Mouse (Mus musculus) thymus, postnatal 14 days (tissue): Measurements from ENCODE around the gene Fgfr2.

ENCODE experiments used
- DNase-seq: peaks from one replicate; pipeline ENCODE4 v3.0.0; 2021

The Fgfr2 gene

DNA sequence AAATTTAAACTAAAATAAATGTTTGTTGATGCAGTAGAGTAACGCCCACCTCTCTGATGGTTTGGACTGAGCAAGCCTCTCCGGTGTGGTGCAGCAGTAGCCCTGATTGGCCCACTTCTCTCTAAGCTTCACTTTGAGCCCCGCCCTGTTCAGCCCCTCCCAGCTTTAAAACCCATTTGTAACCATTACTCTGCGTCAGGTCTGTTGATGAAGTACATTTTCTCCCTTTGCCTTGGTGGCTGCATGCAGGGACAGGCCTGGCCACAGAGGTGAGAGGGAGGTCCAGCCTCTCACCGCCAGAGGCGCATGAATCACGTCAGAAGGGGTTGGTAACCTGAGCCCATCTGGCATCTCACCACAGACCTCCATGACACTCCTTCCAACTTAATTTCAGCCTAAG, 1513.5 kb downstream of the Fgfr2 start:
- no peak for DNase-seq

DNA sequence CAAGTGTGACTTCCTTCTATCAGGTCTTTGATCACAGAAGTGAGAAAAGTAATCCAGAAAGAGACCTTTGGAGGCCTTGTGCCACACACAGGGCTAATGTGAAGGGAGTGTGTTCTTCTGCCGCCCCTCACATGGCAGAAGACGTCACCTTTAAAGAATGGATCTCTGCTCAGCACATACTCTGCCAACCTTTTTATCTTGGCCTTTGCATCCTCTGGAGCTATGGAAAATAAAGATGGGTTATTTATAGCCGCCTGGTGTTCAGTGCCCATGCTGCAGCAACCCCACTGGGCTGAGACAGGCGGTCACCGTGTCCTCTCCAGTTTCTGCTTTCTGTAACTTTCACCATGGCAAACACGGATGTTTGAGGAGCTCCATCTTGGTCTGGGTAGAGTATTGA, 1515.1 kb downstream of the Fgfr2 start:
- no peak for DNase-seq

DNA sequence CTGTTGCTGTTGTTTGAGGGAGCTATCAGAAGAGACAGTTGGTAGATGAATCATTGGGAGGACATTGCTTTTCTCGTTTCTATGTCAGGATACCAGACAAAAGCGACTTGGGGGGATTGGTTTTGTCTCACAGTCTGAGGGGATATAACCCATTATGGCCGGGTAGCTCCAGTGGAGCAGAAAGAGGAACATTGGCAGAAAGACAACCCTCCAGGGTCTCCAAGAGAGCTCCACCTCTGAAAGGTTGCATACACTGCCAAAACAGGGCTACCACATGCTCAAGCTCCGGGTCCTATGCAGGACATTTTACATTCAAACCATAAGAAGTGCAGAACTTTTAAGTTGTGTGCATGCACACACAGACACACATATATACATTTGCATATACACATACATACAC, 1517.7 kb downstream of the Fgfr2 start:
- no peak for DNase-seq

DNA sequence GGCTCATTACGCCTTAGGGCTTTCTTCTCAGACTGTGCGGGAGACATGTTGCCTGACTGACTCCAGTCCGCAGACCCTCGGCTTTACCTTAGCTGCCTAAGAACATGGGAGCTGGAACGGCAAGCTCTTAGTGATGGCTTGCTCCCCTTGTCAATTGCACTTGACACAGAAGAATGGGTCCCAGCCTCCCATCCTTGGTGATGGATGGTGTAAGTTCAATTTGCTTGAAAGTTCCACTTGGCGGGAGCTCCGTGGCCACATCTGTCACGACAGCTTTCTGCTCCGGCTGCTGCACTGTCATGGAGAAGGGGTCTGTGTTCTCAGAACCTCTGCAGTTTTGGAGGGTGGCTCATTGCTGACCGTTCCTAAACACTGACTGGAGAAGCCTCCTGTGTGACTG, 1518.2 kb downstream of the Fgfr2 start:
- no peak for DNase-seq

DNA sequence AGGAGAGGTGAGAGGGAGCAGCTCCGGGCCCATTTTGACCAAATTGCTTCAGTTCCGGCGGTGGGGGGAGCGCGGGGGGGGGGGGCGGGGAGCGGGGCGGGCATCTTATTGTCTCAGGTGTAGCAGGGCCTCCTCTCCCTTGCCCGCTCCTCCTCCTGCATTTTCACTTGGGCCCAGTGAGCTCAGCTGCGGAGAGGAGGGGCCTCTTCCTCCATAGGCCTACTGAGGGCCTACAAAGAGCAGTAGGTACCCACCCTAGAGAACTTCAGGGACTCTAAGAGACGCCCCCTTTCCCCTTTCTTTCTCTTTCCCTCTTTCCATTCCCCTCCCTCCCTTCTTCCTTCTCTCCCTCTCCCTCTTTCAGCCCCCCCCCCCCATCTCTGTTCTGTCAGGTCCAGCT, 1520.0 kb downstream of the Fgfr2 start:
- DNase-seq: no peak

DNA sequence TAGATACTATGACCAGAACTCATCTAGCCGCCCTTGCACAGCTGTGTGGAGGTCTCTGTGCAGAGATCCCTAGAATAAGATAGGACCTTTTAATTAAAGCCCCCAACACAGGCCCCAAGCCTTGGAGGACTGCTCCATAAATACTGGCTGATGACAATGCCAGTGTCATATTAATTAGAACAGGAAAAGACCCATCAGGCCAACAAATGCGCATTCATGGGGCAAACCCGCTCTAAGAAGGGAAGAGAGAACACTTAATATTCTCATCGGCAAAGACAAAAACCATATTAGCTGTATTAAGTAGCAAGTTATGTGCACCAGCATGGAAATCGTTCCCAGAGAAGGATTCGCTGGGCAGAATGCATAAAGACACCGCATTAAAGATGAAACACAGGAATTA, 1521.0 kb downstream of the Fgfr2 start:
- no peak for DNase-seq

DNA sequence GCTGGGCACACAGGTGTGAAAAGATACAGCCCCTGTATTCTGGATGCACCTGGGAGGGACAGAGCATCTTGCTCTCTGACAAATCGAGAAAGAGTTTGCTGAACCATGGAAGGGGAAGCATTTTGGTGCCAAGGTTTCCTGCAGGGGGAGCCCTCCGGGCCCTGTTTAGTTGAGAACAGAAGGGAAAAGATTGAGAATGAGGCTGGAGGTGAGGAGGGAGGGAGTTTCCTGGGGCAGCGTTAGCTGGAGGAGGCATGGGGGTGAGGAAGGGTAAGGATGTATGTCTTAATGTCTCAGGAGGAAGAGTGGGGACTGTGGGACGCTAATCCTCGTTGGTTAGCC, 1524.7 kb downstream of the Fgfr2 start:
- DNase-seq: no peak

DNA sequence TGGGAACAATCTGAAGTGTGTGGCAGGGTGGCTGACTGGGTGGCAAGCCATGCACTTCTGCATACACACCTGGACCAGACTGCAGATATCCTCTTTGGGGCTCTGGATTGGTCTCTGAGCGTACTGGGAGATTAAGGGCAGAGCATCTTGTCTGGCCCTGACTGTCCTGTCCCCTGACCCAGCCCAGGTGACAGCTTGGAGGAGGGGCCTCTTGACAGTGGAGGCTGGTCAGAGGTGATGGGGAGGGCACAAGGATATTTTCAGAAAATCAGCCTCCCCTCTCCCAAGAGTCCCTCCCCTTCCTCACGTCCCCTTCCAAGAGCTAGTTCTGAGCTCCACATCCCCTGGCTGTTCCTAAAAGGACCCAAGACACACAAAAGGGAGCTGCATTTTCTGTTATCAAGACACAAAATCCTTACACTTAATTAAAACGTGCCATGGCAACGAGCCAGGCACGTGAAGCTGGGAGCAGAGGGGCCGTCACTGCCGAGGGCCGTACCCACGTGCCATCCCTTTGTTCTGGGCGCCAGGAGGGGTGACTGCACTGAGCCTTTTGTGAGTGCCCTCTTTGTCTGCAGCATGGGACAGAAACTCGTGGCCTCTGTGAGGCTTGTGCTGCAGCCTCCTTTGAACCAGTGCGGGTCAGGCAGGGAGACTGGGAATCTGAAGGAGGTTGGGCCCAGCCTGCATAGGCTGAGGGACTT, 1525.2 kb downstream of the Fgfr2 start:
- no peak for DNase-seq

DNA sequence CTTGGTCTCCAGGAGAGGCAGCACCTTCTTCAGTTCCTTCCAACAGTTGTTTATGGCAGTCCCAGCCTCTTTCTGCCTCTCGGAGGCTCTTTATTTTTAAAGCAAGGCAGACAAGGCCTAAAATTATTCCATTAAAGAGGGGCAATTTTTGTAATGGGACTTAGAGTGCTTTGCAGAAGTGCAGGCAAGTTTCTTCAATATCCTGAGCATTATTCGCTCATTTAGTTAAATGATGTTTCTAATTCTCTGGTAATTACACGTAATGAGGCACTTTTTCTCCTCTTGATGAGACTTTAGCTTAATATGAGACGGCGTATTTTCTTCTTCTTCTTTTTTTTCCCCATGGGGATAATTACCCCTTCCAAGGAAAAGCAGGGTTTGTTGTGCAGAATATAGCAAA, 1537.6 kb downstream of the Fgfr2 start:
- no peak for DNase-seq

DNA sequence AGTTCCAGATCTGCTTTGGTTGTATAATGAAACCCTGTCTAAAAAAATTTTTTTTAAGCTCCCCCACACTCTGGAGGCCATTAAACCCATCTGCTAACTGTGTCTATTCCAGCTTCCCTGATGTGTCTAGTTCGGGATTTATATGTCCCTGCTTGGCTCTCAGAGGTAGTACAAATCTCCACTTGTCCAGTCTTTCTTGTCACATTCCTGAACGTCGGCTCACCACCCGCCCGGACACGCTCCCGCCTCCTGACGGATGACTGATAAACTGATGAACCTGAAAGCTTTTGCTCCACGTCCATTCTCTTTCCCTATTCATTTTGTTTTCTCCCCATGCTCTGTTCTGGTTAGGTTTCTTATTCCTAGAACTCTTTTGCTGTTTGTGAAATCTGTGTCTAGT, 1541.0 kb downstream of the Fgfr2 start:
- no peak for DNase-seq

DNA sequence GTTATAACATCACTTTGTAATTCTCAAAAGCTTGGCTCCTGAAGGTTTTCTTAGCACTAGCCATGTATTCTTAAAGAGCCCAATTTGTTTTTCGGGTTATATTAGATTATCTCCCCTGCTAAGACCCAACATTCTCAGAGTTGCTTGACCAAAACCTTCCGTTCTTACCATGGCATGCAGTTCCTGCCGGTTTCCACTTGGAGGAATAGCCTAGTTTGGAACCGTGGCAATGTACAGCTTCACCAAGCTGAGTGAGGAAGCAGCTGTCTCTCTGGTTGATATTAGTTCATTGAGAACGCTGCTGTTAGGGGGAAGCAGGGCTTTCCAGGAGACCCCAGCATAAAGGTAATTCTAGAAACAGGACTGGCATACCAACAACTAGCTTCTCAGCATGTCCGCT, 1547.9 kb downstream of the Fgfr2 start:
- no peak for DNase-seq

DNA sequence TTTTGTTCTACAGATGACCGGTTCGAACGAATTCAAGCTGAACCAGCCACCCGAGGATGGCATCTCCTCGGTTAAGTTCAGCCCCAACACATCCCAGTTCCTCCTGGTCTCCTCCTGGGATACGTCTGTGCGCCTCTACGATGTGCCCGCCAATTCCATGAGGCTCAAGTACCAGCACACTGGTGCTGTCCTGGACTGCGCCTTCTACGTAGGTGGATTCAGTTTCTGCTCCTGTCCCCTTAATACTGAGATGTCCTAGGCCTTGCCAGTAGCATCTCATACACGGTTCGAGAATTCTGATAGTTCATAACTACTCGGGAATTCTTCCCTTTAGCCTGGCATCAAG, 1562.5 kb downstream of the Fgfr2 start:
- no peak for DNase-seq

DNA sequence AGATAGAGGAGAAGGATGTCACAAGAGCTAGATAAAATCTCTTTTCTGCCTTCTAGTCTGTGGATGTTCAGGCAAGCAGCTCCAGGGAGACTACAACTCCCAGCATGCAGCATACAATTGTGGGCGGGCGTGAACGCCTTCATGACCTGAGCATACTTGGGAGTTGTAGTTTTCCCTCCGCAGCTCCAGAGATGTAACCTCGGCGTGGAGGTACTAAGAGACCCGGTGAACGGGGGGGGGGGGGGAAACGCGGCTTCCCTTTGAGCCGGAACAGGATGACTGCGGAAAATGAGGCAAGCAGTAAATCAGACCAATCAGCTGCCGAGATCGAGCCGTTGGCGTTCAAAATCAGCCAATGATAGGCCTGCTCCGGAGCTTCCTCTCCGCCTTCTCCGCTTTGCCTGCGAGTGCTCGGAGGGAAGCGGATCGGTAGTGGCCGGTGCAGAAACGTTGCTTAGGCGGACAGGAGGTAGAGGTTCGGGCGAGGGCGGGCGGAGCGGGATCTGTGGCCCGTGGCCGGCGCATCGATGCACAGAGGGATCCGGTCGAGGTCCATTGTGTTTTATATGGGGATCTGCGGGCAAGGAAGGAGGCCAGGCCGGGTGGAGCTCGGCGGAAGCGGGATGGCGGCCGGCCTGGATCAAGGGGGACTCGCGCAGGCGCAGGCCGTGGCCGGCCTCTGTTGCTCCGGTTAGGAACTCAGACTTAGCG, 1563.0 kb downstream of the Fgfr2 start, which contains the start of gene Bub3:
Gene Bub3, plus strand, starts transcription at position 237 of the 711 bp plus-strand sequence.
- DNase-seq: peak; percentile 91

DNA sequence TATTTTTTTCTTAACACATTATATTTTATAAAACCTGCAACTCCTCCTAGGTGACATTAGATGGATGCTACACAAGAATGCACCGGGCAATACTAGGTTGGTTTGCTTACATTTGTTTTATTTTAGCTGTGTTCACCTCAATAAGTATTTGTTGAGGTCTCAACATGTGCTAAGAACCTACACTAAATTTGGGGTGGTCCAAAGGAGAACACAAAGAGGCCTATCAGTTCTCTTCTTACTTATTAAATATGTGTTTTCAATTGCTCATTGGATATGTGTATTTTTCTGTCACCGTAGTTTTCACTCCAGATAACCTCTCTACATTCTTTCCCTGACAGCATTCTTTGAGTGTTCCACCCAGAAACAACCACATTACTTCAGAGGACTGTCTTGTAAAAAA, 1565.4 kb downstream of the Fgfr2 start:
- DNase-seq: no peak

DNA sequence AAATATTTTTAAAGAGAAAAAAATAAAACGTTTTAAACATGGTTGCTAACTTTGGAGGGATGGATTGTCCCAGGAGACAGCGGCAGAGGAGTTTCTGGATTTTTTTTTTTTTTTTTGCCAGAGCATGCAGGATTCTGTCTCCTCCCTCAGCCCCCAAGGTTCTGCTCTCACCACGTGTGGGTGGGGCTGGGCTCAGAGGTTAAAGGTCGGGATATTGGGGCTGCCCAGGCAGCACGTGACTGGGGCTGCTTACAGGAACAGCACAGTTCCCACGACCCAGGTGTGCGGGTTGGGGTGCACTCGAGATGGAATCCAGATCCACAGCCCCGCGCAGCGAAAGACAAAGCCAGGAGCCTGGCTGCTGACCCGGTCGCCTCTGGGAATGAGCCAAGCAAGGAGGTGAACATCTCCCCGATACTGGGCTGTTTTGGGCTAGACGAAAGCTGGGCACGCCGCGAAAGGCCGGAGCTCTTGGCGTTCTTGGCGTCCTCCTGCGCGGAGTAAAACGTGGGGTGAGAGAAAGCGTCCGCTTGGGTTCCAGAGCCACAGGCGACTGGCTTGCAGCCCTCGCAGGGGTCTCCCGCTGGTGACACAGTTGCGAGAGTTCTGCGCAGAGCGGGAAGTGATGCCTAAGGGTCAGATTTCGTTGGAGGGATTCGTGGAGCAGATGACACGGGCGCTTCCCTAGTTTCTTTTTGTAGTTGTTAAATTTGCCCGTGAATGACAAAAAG, 1566.4 kb downstream of the Fgfr2 start:
- no peak for DNase-seq

DNA sequence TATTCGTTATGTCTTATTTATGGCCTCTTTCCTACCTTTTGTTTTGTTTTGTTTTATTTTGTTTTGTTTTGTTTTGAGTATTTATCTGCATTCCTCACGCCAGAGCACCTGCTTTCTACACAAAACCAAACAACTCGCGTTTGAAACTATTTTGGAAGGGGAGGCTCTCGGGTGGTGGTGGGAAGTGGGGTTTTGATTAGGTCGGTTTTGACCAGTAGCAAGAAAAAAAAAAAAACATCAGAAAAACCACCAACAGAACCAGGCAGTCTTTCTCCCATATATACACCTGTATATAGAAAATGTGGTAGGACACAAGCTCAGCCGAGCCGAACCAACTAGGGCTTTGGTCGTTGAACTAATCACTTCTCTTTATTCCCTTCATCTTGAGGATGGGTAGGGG, 1567.0 kb downstream of the Fgfr2 start:
- DNase-seq: no peak

DNA sequence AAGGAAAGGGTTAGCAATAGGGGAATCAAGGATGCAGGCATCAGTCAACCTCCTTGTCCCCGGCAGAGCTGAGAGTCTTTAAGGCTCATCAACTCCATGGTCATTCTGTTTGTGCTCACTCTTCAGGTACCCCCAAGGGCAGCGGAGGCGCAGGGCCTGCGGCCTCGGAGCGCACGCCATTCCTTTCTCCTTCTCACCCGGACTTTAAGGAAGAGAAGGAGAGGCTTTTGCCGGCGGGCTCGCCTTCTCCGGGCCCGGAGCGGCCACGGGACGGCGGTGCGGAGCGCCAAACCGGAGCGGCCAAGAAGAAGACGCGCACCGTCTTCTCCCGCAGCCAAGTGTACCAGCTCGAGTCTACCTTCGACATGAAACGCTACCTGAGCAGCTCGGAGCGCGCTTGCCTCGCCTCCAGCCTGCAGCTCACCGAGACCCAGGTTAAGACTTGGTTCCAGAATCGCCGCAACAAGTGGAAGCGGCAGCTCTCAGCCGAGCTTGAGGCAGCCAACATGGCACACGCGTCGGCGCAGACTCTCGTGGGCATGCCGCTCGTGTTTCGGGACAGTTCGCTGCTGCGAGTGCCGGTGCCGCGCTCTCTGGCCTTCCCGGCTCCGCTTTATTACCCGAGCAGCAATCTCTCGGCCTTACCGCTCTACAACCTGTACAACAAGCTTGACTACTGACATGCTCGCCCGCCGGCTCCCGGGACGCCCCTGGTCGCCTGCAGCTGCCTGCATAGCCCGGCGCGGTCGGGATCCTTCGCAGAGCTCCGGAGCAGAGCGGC, 1567.7 kb downstream of the Fgfr2 start:
- DNase-seq: no peak

DNA sequence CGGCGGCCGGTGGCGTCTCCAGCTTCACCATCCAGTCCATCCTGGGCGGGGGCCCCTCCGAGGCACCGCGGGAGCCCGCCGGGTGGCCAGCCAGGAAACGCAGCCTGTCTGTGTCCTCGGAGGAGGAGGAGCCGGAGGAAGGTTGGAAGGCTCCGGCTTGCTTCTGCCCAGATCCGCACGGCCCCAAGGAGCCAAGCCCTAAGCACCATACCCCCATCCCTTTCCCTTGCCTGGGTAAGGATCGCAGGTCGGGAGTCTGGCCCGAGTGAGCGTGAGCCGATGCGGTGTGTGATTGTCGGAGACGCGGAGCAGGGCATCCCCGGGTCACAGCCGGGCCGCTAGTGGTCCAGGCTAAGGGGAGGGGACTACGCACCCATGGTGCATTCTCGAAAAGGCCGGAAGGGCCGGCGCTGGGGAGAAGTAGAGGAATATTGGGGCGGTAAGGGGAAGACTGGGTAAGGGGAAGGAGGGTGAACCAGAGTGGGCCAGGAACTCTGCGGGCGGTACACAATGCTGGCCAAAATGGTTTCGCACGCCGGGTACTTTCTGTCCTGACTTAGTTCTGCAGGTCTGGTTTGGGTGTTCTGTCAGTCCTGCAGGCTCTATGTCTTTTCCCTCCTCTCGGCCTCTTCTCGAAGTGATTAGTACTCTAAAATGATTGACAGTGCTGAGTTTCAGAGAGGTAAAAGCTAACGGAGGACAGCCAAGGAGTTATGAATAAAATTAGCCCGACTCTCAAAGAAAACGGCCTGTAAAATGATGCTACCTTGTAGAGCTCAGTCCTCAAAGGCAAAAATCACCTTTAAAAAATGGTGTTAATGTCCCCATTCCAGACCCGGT, 1568.6 kb downstream of the Fgfr2 start:
- DNase-seq: no peak

DNA sequence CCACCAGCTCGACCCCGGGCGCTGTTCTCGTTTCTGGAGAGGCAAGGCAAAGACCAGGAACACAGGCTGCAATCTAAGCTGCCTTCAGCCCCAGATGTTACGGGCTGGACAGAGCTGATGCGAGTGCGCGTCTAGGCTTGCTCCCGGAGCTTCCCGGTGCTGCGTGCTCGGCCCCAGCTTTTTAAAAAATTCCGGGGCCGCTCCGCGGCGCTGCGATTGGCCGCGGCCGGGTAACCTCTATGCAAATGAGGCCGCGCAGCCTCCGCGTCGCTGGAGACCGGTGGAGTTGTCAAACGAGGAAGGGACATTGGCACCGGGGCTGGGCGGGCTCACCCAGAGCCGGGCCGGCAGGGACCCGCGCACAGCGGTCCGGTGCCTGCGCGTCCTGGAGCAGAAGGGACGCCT, 1569.4 kb downstream of the Fgfr2 start:
- peak; percentile 62 for DNase-seq

DNA sequence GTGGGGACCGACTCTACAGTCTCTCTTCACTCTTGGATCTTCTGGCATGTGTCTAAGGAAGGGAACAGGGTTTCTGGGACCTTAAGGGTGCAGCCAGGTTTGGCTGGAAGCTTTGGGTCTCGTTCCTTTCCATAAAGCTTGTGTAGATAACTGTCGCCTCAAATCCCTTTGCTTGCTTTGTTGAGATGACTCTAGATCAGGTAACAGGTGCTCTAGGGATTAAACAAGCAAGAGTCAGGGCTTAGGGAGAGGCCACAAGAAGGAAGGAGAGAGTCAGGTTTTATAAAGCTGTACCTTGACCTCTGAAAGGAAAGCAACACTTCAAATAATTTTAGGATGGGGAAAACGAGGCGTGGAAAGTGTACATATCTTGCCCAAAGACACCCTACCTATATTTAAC, 1570.4 kb downstream of the Fgfr2 start:
- DNase-seq: no peak

DNA sequence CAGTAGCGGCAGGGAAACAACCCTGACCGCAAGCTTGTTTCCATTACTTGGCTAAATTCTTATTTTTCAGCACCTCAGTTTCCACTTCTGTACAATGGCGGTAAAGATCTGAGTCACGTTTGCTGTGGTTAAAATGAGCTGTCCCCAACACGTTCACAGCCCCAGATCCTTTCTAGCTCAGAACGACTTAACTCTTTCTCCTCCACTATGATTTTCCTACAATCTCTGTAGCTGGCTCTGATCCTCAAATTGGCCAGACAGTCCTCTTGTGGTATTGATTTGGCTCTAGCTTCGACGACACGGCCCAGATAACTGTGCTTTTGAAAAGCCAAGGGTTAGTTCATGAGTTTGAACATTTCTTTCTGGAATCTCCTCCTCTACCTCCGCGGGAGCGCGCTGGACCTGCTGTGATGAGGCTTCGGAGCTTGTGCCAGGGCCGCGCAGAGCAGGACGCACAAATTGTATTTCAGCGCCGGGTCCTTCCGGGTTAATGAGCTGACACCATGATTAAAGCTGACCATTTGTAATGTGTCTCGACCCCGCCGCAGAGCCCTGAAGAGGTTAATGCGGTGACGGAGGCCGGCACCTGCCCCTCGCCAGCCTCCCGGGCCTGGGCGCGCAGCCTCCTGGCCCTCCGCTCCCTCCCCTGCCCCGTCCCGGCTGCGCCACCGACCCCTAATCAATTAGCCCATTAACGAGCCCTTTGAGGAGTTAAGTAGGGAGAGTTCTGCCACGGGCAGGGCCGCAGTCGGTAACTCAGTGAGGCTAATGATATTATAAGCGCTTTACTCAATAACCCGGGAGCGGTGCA, 1571.0 kb downstream of the Fgfr2 start:
- DNase-seq: no peak

DNA sequence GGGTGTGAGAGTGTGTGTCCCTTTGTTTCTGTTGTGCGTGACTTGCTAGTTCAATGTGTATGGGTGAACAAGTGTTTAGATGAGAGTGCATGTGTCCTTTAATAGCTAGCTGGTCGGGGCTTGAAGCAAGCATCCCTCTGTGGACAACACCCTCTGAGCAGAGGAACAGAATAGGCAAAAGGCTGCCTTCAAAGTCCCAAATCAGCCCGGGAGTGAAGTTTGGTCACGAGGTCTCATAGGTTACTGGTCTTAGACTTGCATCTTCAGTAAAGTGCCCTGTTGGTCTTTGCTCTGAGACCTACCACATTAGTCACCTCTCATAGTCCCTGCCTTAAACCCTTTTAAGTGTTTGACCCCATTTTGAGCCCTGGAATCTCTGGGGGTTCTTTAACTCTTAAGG, 1571.7 kb downstream of the Fgfr2 start:
- no peak for DNase-seq
